Mouse (Mus musculus): ENCODE results near the gene Med17. TPM values are rescaled to one million over a fixed set of nuclear protein-coding genes. Genes with fewer than 3 reads are reported as not detected.
"Not testable (repeated sequence)": the region's sequence is repeated elsewhere in the genome, so short reads cannot be mapped to it uniquely, and the experiment has no call there.

The Med17 gene
- polyA plus RNA-seq, 1 experiment = 17.3 TPM

GRCm38 (mm10) chr9:15302881-15303280 lies 23.1 kb upstream of the Med17 start:
- Histone ChIP-seq H3K27me3 (ENCODE audit: control insufficient read depth, insufficient read depth, low read length) (no peaks in the 10 kb centered on the region), H3K27ac (ENCODE audit: control insufficient read depth, insufficient read depth, low read depth, low read length) (no peak overlapping the region), H3K4me1 (ENCODE audit: control insufficient read depth, insufficient read depth, low read length) (peaks cover 9% of the 10 kb centered on the region), H3K36me3 (ENCODE audit: control insufficient read depth, insufficient read depth, low read length) (no peaks in the 10 kb centered on the region; the same call in 1 of the 2 replicates), H3K4me3 (ENCODE audit: control insufficient read depth, low read depth, low read length) (no peak overlapping the region)
- no peak for TF ChIP-seq POLR2A (IDR thresholded peaks at IDR 0.05; ENCODE audit: control insufficient read depth, low read depth, low read length)
- TF ChIP-seq CTCF (IDR thresholded peaks at IDR 0.05; ENCODE audit: control insufficient read depth, insufficient read depth, insufficient replicate concordance, low read depth, low read length) = no peak

- not testable (repeated sequence) for H3K4me1 ChIP-seq (ENCODE audit: control insufficient read depth, insufficient read depth, low read length); H3K27ac ChIP-seq (ENCODE audit: control insufficient read depth, insufficient read depth, low read depth, low read length); H3K27me3 ChIP-seq (ENCODE audit: control insufficient read depth, insufficient read depth, low read length); H3K4me3 ChIP-seq (ENCODE audit: control insufficient read depth, low read depth, low read length); H3K36me3 ChIP-seq (ENCODE audit: control insufficient read depth, insufficient read depth, low read length)
Measured at GRCm38 (mm10) chr9:15302006-15302405, 22.3 kb upstream of the Med17 start.

GRCm38 (mm10) chr9:15301399-15301798 lies 21.7 kb upstream of the Med17 start:
- H3K4me3 ChIP-seq (ENCODE audit: control insufficient read depth, low read depth, low read length) = no peak overlapping the region
- TF ChIP-seq POLR2A (IDR thresholded peaks at IDR 0.05; ENCODE audit: control insufficient read depth, low read depth, low read length) (0 out of 2 replicates have a peak, but pooled peaks have one; percentile 23), CTCF (IDR thresholded peaks at IDR 0.05; ENCODE audit: control insufficient read depth, insufficient read depth, insufficient replicate concordance, low read depth, low read length) (no peak)
- H3K27ac ChIP-seq (ENCODE audit: control insufficient read depth, insufficient read depth, low read depth, low read length) = peak overlapping the region; percentile 70
- H3K36me3 ChIP-seq (ENCODE audit: control insufficient read depth, insufficient read depth, low read length) = no peaks in the 10 kb centered on the region; the same call in 1 of the 2 replicates
- H3K27me3 ChIP-seq (ENCODE audit: control insufficient read depth, insufficient read depth, low read length) = no peaks in the 10 kb centered on the region
- peaks cover 5% of the 10 kb centered on the region; the same call in 1 of the 2 replicates for H3K4me1 ChIP-seq (ENCODE audit: control insufficient read depth, insufficient read depth, low read length)

GRCm38 (mm10) chr9:15300056-15300455 lies 20.3 kb upstream of the Med17 start:
- Histone ChIP-seq H3K27me3 (ENCODE audit: control insufficient read depth, insufficient read depth, low read length) (no peaks in the 10 kb centered on the region), H3K4me1 (ENCODE audit: control insufficient read depth, insufficient read depth, low read length) (peaks cover 5% of the 10 kb centered on the region; the same call in 1 of the 2 replicates), H3K27ac (ENCODE audit: control insufficient read depth, insufficient read depth, low read depth, low read length) (no peak overlapping the region), H3K4me3 (ENCODE audit: control insufficient read depth, low read depth, low read length) (no peak overlapping the region), H3K36me3 (ENCODE audit: control insufficient read depth, insufficient read depth, low read length) (peaks cover 1% of the 10 kb centered on the region; the same call in 1 of the 2 replicates)
- no peak for TF ChIP-seq POLR2A (IDR thresholded peaks at IDR 0.05; ENCODE audit: control insufficient read depth, low read depth, low read length)

GRCm38 (mm10) chr9:15298451-15298850 lies 18.7 kb upstream of the Med17 start:
- Histone ChIP-seq H3K4me3 (ENCODE audit: control insufficient read depth, low read depth, low read length) (no peak overlapping the region), H3K4me1 (ENCODE audit: control insufficient read depth, insufficient read depth, low read length) (no peaks in the 10 kb centered on the region), H3K27ac (ENCODE audit: control insufficient read depth, insufficient read depth, low read depth, low read length) (no peak overlapping the region), H3K36me3 (ENCODE audit: control insufficient read depth, insufficient read depth, low read length) (peaks cover 1% of the 10 kb centered on the region; the same call in 1 of the 2 replicates), H3K27me3 (ENCODE audit: control insufficient read depth, insufficient read depth, low read length) (no peaks in the 10 kb centered on the region)
- TF ChIP-seq POLR2A (IDR thresholded peaks at IDR 0.05; ENCODE audit: control insufficient read depth, low read depth, low read length) (no peak), CTCF (IDR thresholded peaks at IDR 0.05; ENCODE audit: control insufficient read depth, insufficient read depth, insufficient replicate concordance, low read depth, low read length) (no peak)

- Histone ChIP-seq H3K27me3 (ENCODE audit: control insufficient read depth, insufficient read depth, low read length) (no peaks in the 10 kb centered on the region), H3K4me3 (ENCODE audit: control insufficient read depth, low read depth, low read length) (no peak overlapping the region), H3K4me1 (ENCODE audit: control insufficient read depth, insufficient read depth, low read length) (no peaks in the 10 kb centered on the region), H3K36me3 (ENCODE audit: control insufficient read depth, insufficient read depth, low read length) (peaks cover 1% of the 10 kb centered on the region; the same call in 1 of the 2 replicates), H3K27ac (ENCODE audit: control insufficient read depth, insufficient read depth, low read depth, low read length) (no peak overlapping the region)
- TF ChIP-seq CTCF (IDR thresholded peaks at IDR 0.05; ENCODE audit: control insufficient read depth, insufficient read depth, insufficient replicate concordance, low read depth, low read length) (no peak), POLR2A (IDR thresholded peaks at IDR 0.05; ENCODE audit: control insufficient read depth, low read depth, low read length) (no peak)
Measured at GRCm38 (mm10) chr9:15297112-15297511, 17.4 kb upstream of the Med17 start.

GRCm38 (mm10) chr9:15289251-15289650 lies 9.5 kb upstream of the Med17 start:
- Histone ChIP-seq H3K4me1 (ENCODE audit: control insufficient read depth, insufficient read depth, low read length) (no peaks in the 10 kb centered on the region), H3K36me3 (ENCODE audit: control insufficient read depth, insufficient read depth, low read length) (no peaks in the 10 kb centered on the region; the same call in none of the 2 replicates), H3K27me3 (ENCODE audit: control insufficient read depth, insufficient read depth, low read length) (no peaks in the 10 kb centered on the region), H3K27ac (ENCODE audit: control insufficient read depth, insufficient read depth, low read depth, low read length) (no peak overlapping the region), H3K4me3 (ENCODE audit: control insufficient read depth, low read depth, low read length) (no peak overlapping the region)
- TF ChIP-seq CTCF (IDR thresholded peaks at IDR 0.05; ENCODE audit: control insufficient read depth, insufficient read depth, insufficient replicate concordance, low read depth, low read length) = no peak

GRCm38 (mm10) chr9:15288402-15288801 lies 8.7 kb upstream of the Med17 start:
- Histone ChIP-seq H3K27me3 (ENCODE audit: control insufficient read depth, insufficient read depth, low read length) (no peaks in the 10 kb centered on the region), H3K4me3 (ENCODE audit: control insufficient read depth, low read depth, low read length) (no peak overlapping the region), H3K27ac (ENCODE audit: control insufficient read depth, insufficient read depth, low read depth, low read length) (no peak overlapping the region), H3K36me3 (ENCODE audit: control insufficient read depth, insufficient read depth, low read length) (no peaks in the 10 kb centered on the region; the same call in none of the 2 replicates), H3K4me1 (ENCODE audit: control insufficient read depth, insufficient read depth, low read length) (no peaks in the 10 kb centered on the region)
- no peak for TF ChIP-seq CTCF (IDR thresholded peaks at IDR 0.05; ENCODE audit: control insufficient read depth, insufficient read depth, insufficient replicate concordance, low read depth, low read length)
- TF ChIP-seq POLR2A (IDR thresholded peaks at IDR 0.05; ENCODE audit: control insufficient read depth, low read depth, low read length) = no peak

All from testis, adult 2 months (tissue).